Mouse (Mus musculus) thymus, adult 2 months (tissue): ENCODE results near the gene Ccdc181. TPM values are rescaled to one million over a fixed set of nuclear protein-coding genes. Genes with fewer than 3 reads are reported as not detected.
"Not testable (repeated sequence)": the region's sequence is repeated elsewhere in the genome, so short reads cannot be mapped to it uniquely, and the experiment has no call there.

Experiments used
- DNase-seq: peaks from one replicate; pipeline ENCODE4 v3.0.0; 2021
- H3K27ac ChIP-seq: fragments of 200-500 bp; 2 replicates; pipeline ENCODE4 v1.5.1; 2012; ENCODE audit warnings: low read length, control low read depth; ENCODE audit not compliant: control insufficient read depth, insufficient read depth
- H3K27me3 ChIP-seq: fragments of 200-500 bp; 2 replicates; pipeline ENCODE4 v1.6.1; 2012; ENCODE audit warnings: mild to moderate bottlenecking, low read length, moderate library complexity, mixed read lengths; ENCODE audit not compliant: control insufficient read depth, insufficient read depth
- H3K36me3 ChIP-seq: fragments of 200-500 bp; 2 replicates; pipeline ENCODE4 v1.6.1; 2012; ENCODE audit warnings: mild to moderate bottlenecking, low read length, moderate library complexity; ENCODE audit not compliant: control insufficient read depth, insufficient read depth
- H3K4me1 ChIP-seq: fragments of 200-500 bp; replicated peaks from 2 replicates; pipeline ENCODE4 v1.6.1; 2012; ENCODE audit warnings: low read length; ENCODE audit not compliant: control insufficient read depth, insufficient read depth
- H3K4me3 ChIP-seq: fragments of 200-500 bp; 2 replicates; pipeline ENCODE4 v1.5.1; 2012; ENCODE audit warnings: mild to moderate bottlenecking, low read length, control low read depth, moderate library complexity; ENCODE audit not compliant: control insufficient read depth, insufficient read depth
- CTCF ChIP-seq: fragments of 200-500 bp; IDR thresholded peaks from 2 replicates; pipeline ENCODE4 v1.5.1; 2012; ENCODE audit warnings: mild to moderate bottlenecking, control low read depth, low read length, moderate library complexity, borderline replicate concordance; ENCODE audit not compliant: control insufficient read depth, poor library complexity, insufficient read depth; ENCODE audit errors: extremely low read depth
- POLR2A ChIP-seq: fragments of 200-500 bp; IDR thresholded peaks from 2 replicates; pipeline ENCODE4 v1.6.1; 2012; ENCODE audit warnings: mild to moderate bottlenecking, low read length, control low read depth, moderate library complexity; ENCODE audit not compliant: control insufficient read depth, poor library complexity, insufficient read depth; ENCODE audit errors: extremely low read depth
- WGBS: fragments of 180-500 bp; shearing (Covaris S2); methylation state at CpG from one replicate; pipeline ENCODE4 v1.1.7; 2018; 5-methylcytosine and 5-hydroxymethylcytosine counted together
- polyA plus RNA-seq: library from polyadenylated mRNA; depleted of rRNA; stranded (reverse); fragments of >200 nt; gene quantifications from 2 replicates; pipeline ENCODE4 v1.2.3, GENCODE M21; 2012; rRNA removed

The Ccdc181 gene
- polyA plus RNA-seq = 1.7 and 2.7 TPM in 2 replicates

- Histone ChIP-seq H3K36me3 (no peaks in the 10 kb centered on the region), H3K4me1 (peaks cover 4% of the 10 kb centered on the region), H3K27ac (peak within 1 kb of the TSS; percentile 80), H3K4me3 (peak within 1 kb of the TSS; percentile 71), H3K27me3 (no peaks in the 10 kb centered on the region)
- WGBS = under 1% methylated on average over 31 of the region's 31 CpGs
- DNase-seq = peak; percentile 98
- TF ChIP-seq CTCF (peak; percentile 66), POLR2A (peak; percentile 45; the same call in 1 of the 2 replicates)
Observed at GRCm38 (mm10) chr1:164275455-164275954, at the start of gene Ccdc181. Ccdc181 (plus strand) TSS chr1:164275585.

GRCm38 (mm10) chr1:164231937-164232570, 43.3 kb upstream of the Ccdc181 start:
- H3K4me3 ChIP-seq, DNase-seq: not testable (repeated sequence)

GRCm38 (mm10) chr1:164233447-164233846, 41.9 kb upstream of the Ccdc181 start:
- Histone ChIP-seq H3K27ac (no peak overlapping the region), H3K4me3 (no peak overlapping the region), H3K36me3 (no peaks in the 10 kb centered on the region), H3K4me1 (no peaks in the 10 kb centered on the region), H3K27me3 (no peaks in the 10 kb centered on the region)
- no peak for DNase-seq
- no peak for TF ChIP-seq CTCF
- no peak for TF ChIP-seq POLR2A
- 95% methylated on average over 1 of the region's 1 CpGs for WGBS

More at GRCm38 (mm10) chr1:164231937-164232570, 43.3 kb upstream of the Ccdc181 start:
- 95% methylated on average over 2 of the region's 4 CpGs for WGBS
- H3K4me1 ChIP-seq, H3K36me3 ChIP-seq, H3K27ac ChIP-seq, H3K27me3 ChIP-seq: not testable (repeated sequence)

DNA sequence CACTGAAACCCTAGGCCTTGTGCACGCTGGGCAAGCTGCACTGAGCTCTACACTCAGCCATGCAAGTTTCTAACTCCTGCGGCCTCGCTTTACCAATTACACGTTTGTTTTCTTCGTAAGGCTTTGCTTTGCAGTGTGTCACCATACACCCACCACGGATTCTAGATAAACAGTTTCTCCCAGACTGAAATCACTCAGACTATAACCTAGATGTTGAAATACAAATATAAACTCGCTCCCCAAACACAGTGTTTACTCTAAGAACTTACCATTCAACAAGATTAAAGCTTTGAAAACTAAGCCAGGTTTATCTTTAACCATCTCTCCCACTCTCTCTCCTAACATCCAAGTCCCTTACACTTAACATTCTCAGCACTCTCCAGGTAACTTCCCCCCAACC, 40.3 kb upstream of the Ccdc181 start:
- Histone ChIP-seq H3K4me3 (no peak overlapping the region), H3K27ac (no peak overlapping the region), H3K36me3 (no peaks in the 10 kb centered on the region), H3K27me3 (no peaks in the 10 kb centered on the region), H3K4me1 (no peaks in the 10 kb centered on the region)
- 93% methylated on average over 7 of the region's 7 CpGs for WGBS
- TF ChIP-seq POLR2A (no peak), CTCF (no peak)
- no peak for DNase-seq

GRCm38 (mm10) chr1:164236078-164236477, 39.3 kb upstream of the Ccdc181 start:
- no peak for DNase-seq
- Histone ChIP-seq H3K4me3 (no peak overlapping the region), H3K27ac (no peak overlapping the region), H3K4me1 (no peaks in the 10 kb centered on the region), H3K36me3 (no peaks in the 10 kb centered on the region), H3K27me3 (no peaks in the 10 kb centered on the region)
- no peak for TF ChIP-seq POLR2A
- TF ChIP-seq CTCF = no peak
- 87% methylated on average over 7 of the region's 7 CpGs for WGBS

GRCm38 (mm10) chr1:164241494-164241893, 33.9 kb upstream of the Ccdc181 start:
- WGBS = 89% methylated on average over 2 of the region's 2 CpGs
- no peak overlapping the region for H3K27ac ChIP-seq

DNA sequence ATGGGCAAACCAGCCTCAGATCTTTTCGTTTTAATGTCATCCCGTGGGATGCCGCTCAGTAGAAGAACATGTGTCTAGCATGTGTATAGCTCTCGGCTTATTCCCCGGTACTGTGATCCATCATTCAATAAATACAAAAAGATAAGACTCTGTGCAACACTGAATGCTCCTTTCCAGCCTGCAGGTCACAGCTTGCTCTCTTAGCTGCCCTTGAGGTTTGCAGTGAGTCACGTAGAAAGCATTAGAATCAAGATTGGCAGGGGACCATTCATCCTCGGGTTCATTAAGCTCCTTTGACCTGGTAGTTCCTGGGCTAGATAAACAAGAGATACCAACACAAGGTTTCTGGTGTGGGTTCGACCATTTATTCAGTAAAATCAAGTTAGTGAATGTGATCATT, 32.6 kb upstream of the Ccdc181 start:
- no peak for TF ChIP-seq POLR2A
- TF ChIP-seq CTCF = no peak
- no peak overlapping the region for H3K27ac ChIP-seq
- H3K36me3 ChIP-seq = no peaks in the 10 kb centered on the region
- H3K4me3 ChIP-seq = no peak overlapping the region
- H3K4me1 ChIP-seq = peaks cover 5% of the 10 kb centered on the region
- DNase-seq = no peak
- no peaks in the 10 kb centered on the region for H3K27me3 ChIP-seq
- WGBS = 93% methylated on average over 8 of the region's 8 CpGs

More at GRCm38 (mm10) chr1:164241494-164241893, 33.9 kb upstream of the Ccdc181 start:
- H3K4me3 ChIP-seq = no peak overlapping the region
- H3K27me3 ChIP-seq = no peaks in the 10 kb centered on the region
- no peak for DNase-seq
- TF ChIP-seq POLR2A (no peak), CTCF (no peak)
- no peaks in the 10 kb centered on the region for H3K36me3 ChIP-seq
- H3K4me1 ChIP-seq = no peaks in the 10 kb centered on the region
